Mouse (Mus musculus) liver, postnatal 0 days (tissue): ENCODE results near the gene Tmprss6.

ENCODE experiments used
- CTCF ChIP-seq: sonication (generic); IDR thresholded peaks from 2 replicates; pipeline ENCODE4 v1.5.1; 2016; ENCODE audit warnings: antibody characterized with exemption, low read depth
- EP300 ChIP-seq: IDR thresholded peaks from 2 replicates; pipeline ENCODE4 v1.6.1; 2016; ENCODE audit warnings: antibody characterized with exemption, low read depth, mild to moderate bottlenecking

DNA sequence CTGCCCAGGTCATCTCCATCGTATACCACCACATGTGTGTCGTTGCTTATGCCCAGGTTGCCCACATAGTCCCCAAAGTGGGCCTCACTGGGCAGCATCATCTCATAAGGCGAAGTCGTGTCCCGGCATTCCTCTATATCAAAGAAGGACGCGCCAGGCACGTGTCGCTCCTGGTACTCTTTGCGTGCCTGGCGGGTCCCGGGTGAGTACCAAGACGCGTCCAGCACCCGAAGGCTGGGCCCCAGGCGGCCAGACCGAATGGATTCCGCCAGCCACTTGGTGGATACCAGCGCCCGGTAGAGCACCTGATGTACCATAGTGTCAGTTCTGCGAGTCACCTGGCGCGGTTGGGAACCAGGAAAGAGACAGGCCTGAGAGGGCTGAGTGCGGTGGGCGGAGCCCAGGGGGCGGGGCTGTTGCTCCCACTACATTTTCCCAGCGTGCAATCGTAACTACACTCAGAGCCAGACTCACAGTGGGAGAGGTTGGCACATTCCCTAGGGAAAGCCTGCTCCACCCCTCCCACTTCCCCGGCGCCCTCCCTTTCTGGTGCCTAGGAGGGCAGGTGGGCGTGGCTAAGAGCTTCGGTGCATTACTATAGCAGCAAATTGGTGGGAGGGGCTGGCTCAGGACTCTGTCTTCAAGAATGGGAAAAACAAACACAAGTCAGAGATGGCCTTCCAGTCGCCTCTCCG lies 62.8 kb downstream of the Tmprss6 start, which contains the start of gene Tst:
- TF ChIP-seq CTCF (no peak), EP300 (peak; percentile 16; the same call in 1 of the 2 replicates)
